Mouse (Mus musculus): ENCODE measurements around the gene Ap3s2. TPM values are rescaled to one million over a fixed set of nuclear protein-coding genes. Genes with fewer than 3 reads are reported as not detected.

The Ap3s2 gene
- polyA plus RNA-seq, 1 experiment from 2014 or later, result 30.4 TPM

- no peak for ATAC-seq (ENCODE audit: insufficient number of reproducible peaks, low FRiP score, low TSS enrichment, low read depth)
- H3K4me3 ChIP-seq (replicated peaks), result no peak overlapping the region
- H3K27ac ChIP-seq (replicated peaks), result no peak overlapping the region
- H3K4me2 ChIP-seq (replicated peaks), result no peak overlapping the region
- no peaks in the 10 kb centered on the region for H3K27me3 ChIP-seq
- no peaks in the 10 kb centered on the region for H3K4me1 ChIP-seq
- no peaks in the 10 kb centered on the region for H3K9me3 ChIP-seq (replicated peaks)
- peaks cover 36% of the 10 kb centered on the region for H3K36me3 ChIP-seq
- 65% methylated on average over 2 of the region's 2 CpGs for WGBS
- H3K9ac ChIP-seq, result no peak overlapping the region
Measured at GRCm38 (mm10) chr7:79837247-79837646, 83.2 kb downstream of the Ap3s2 start.

DNA sequence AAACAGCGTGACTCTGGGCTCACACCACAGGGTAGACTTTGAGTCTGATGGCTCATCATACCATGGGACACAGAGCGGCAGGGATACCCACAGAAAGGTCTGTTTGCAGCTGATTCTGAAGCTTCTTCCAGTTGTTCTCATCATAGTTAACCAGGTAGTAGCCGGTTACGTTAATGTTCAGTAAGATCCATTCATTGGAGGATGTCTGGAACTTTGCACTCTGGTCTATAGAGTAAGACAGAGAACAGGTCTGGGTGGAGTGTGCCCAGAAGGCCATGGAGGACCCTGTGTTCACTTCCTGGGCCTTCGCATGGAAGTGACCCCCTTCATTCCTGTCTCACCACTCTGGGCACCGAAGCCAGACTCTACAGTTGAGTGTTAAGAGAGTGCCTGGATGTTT lies 85.3 kb downstream of the Ap3s2 start:
- H3K27me3 ChIP-seq, result no peaks in the 10 kb centered on the region
- WGBS, result 94% methylated on average over 6 of the region's 6 CpGs
- H3K9me3 ChIP-seq (replicated peaks), result no peaks in the 10 kb centered on the region
- H3K4me1 ChIP-seq, result 0 out of 2 replicates have a peak, but pooled peaks cover 5% of the 10 kb centered on the region
- no peak overlapping the region for H3K9ac ChIP-seq
- no peak overlapping the region for H3K4me3 ChIP-seq (replicated peaks)
- peaks cover 27% of the 10 kb centered on the region; the same call in 1 of the 2 replicates for H3K36me3 ChIP-seq
- no peak overlapping the region for H3K27ac ChIP-seq (replicated peaks)
- H3K4me2 ChIP-seq (replicated peaks), result no peak overlapping the region
- ATAC-seq (ENCODE audit: insufficient number of reproducible peaks, low FRiP score, low TSS enrichment, low read depth), result no peak

- H3K27me3 ChIP-seq, result no peaks in the 10 kb centered on the region
- no peak overlapping the region for H3K4me3 ChIP-seq (replicated peaks)
- H3K9me3 ChIP-seq (replicated peaks), result no peaks in the 10 kb centered on the region
- H3K9ac ChIP-seq, result no peak overlapping the region
- peaks cover 17% of the 10 kb centered on the region; the same call in 1 of the 2 replicates for H3K36me3 ChIP-seq
- H3K4me2 ChIP-seq (replicated peaks), result no peak overlapping the region
- H3K4me1 ChIP-seq, result 0 out of 2 replicates have a peak, but pooled peaks cover 5% of the 10 kb centered on the region
- 0 out of 2 replicates have a peak, but pooled peaks have one; percentile 46 for ATAC-seq (ENCODE audit: insufficient number of reproducible peaks, low FRiP score, low TSS enrichment, low read depth)
- no peak overlapping the region for H3K27ac ChIP-seq (replicated peaks)
Measured at GRCm38 (mm10) chr7:79832980-79833379, 87.5 kb downstream of the Ap3s2 start.

DNA sequence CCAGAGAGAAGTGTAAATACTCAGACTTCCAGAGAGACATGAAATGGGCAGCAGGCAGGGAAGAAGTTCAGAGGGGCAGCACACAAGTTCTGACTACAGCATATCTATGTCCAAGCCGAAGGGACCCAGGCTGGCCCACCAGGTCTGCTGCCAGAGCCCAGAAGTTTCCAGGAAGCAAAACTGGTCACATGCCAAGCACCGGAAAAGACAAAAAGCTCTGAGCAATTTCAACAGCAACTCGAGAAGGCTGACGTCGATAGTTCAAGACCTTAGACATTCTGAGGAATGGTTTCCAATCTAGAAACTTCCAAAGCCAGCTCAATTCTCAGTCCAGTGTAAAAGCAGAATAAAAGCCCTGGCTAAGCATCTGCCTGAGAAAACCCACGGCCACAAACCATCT lies 88.9 kb downstream of the Ap3s2 start:
- peaks cover 28% of the 10 kb centered on the region for H3K36me3 ChIP-seq
- 0 out of 2 replicates have a peak, but pooled peaks cover 5% of the 10 kb centered on the region for H3K4me1 ChIP-seq
- 56% methylated on average over 6 of the region's 6 CpGs for WGBS
- H3K4me3 ChIP-seq (replicated peaks), result no peak overlapping the region
- no peak for ATAC-seq (ENCODE audit: insufficient number of reproducible peaks, low FRiP score, low TSS enrichment, low read depth)
- no peaks in the 10 kb centered on the region for H3K27me3 ChIP-seq
- no peak overlapping the region for H3K27ac ChIP-seq (replicated peaks)
- no peak overlapping the region for H3K4me2 ChIP-seq (replicated peaks)
- H3K9ac ChIP-seq, result no peak overlapping the region
- H3K9me3 ChIP-seq (replicated peaks), result no peaks in the 10 kb centered on the region

- no peak for ATAC-seq (ENCODE audit: insufficient number of reproducible peaks, low FRiP score, low TSS enrichment, low read depth)
- no peak overlapping the region for H3K27ac ChIP-seq (replicated peaks)
Measured at GRCm38 (mm10) chr7:79831145-79831544, 89.3 kb downstream of the Ap3s2 start.

GRCm38 (mm10) chr7:79828341-79828740 lies 92.1 kb downstream of the Ap3s2 start:
- Histone ChIP-seq H3K36me3 (peaks cover 43% of the 10 kb centered on the region), H3K9me3 (replicated peaks) (no peaks in the 10 kb centered on the region), H3K27me3 (no peaks in the 10 kb centered on the region), H3K4me3 (replicated peaks) (no peak overlapping the region), H3K4me2 (replicated peaks) (no peak overlapping the region), H3K9ac (no peak overlapping the region), H3K4me1 (0 out of 2 replicates have a peak, but pooled peaks cover 5% of the 10 kb centered on the region), H3K27ac (replicated peaks) (no peak overlapping the region)
- no peak for ATAC-seq (ENCODE audit: insufficient number of reproducible peaks, low FRiP score, low TSS enrichment, low read depth)
- WGBS, result 71% methylated on average over 3 of the region's 3 CpGs

More at GRCm38 (mm10) chr7:79831145-79831544, 89.3 kb downstream of the Ap3s2 start:
- Histone ChIP-seq H3K4me3 (replicated peaks) (no peak overlapping the region), H3K36me3 (peaks cover 31% of the 10 kb centered on the region), H3K4me1 (0 out of 2 replicates have a peak, but pooled peaks cover 5% of the 10 kb centered on the region), H3K27me3 (no peaks in the 10 kb centered on the region), H3K4me2 (replicated peaks) (no peak overlapping the region), H3K9ac (no peak overlapping the region), H3K9me3 (replicated peaks) (no peaks in the 10 kb centered on the region)
- 74% methylated on average over 6 of the region's 6 CpGs for WGBS

Small RNA genes within 50 kb of the gene (microRNA-seq; reads per million reads assigned to microRNA genes)
- not detected for gene Gm24541 (ENCODE audit: borderline number of aligned reads)

Other genes starting within 250 kb of the Ap3s2 start
- 6.2 and 7.6 TPM in 2 replicates for gene Kif7, start 204.9 kb downstream of the Ap3s2 start, polyA plus RNA-seq (2015; fragmentation: Nextera tagmentation; extraction: Ambion mirVana)
- 0.05 TPM in 1 of 2 replicates, not detected in the other for gene Plin1, start 187.7 kb downstream of the Ap3s2 start, polyA plus RNA-seq (2015; fragmentation: Nextera tagmentation; extraction: Ambion mirVana)
- gene Pex11a, start 177.5 kb downstream of the Ap3s2 start, polyA plus RNA-seq (2015; fragmentation: Nextera tagmentation; extraction: Ambion mirVana), result 12.8 and 13.0 TPM in 2 replicates
- 1.4 and 3.1 TPM in 2 replicates for gene Wdr93, start 177.5 kb downstream of the Ap3s2 start, polyA plus RNA-seq (2015; fragmentation: Nextera tagmentation; extraction: Ambion mirVana)
- 0.12 and 0.13 TPM in 2 replicates for gene Mesp1, start 126.9 kb downstream of the Ap3s2 start, polyA plus RNA-seq (2015; fragmentation: Nextera tagmentation; extraction: Ambion mirVana)
- gene Mesp2, start 109.9 kb downstream of the Ap3s2 start, polyA plus RNA-seq (2015; fragmentation: Nextera tagmentation; extraction: Ambion mirVana), result 0.55 and 0.67 TPM in 2 replicates
- gene Anpep, start 59.6 kb downstream of the Ap3s2 start, polyA plus RNA-seq (2015; fragmentation: Nextera tagmentation; extraction: Ambion mirVana), result 24.9 and 31.1 TPM in 2 replicates
- 27.2 and 27.5 TPM in 2 replicates for gene Arpin, start 14.7 kb upstream of the Ap3s2 start, polyA plus RNA-seq (2015; fragmentation: Nextera tagmentation; extraction: Ambion mirVana)
- 22.0 and 22.9 TPM in 2 replicates for gene Zfp710, start 104.2 kb upstream of the Ap3s2 start, polyA plus RNA-seq (2015; fragmentation: Nextera tagmentation; extraction: Ambion mirVana)
- 546 and 574 TPM in 2 replicates for gene Idh2, start 194.7 kb upstream of the Ap3s2 start, polyA plus RNA-seq (2015; fragmentation: Nextera tagmentation; extraction: Ambion mirVana)